Mouse (Mus musculus) neural tube, embryonic 13.5 days (tissue): Measurements from ENCODE around the gene Gm45785. TPM values are rescaled to one million over a fixed set of nuclear protein-coding genes. Genes with fewer than 3 reads are reported as not detected.

Experiments used
- ATAC-seq: fragments of 200-750 bp; cut with Nextera tagmentation; 2 replicates; pipeline ENCODE4 v1.8.0; 2017; ENCODE audit warnings: low read depth, mild to moderate bottlenecking, moderate TSS enrichment, moderate library complexity
- H3K27ac ChIP-seq: fragments of 300-500 bp; sonication (generic); replicated peaks from 2 replicates; pipeline ENCODE4 v1.5.1; 2015; ENCODE audit warnings: moderate library complexity, mild to moderate bottlenecking, inconsistent platforms
- H3K27me3 ChIP-seq: fragments of 300-500 bp; sonication (generic); 2 replicates; pipeline ENCODE4 v1.6.1; 2015; ENCODE audit warnings: mild to moderate bottlenecking, inconsistent platforms
- H3K36me3 ChIP-seq: fragments of 300-500 bp; sonication (generic); 2 replicates; pipeline ENCODE4 v1.6.1; 2015; ENCODE audit warnings: mild to moderate bottlenecking, inconsistent platforms
- H3K4me1 ChIP-seq: fragments of 300-500 bp; sonication (generic); replicated peaks from 2 replicates; pipeline ENCODE4 v1.6.1; 2015; ENCODE audit warnings: inconsistent platforms
- H3K4me2 ChIP-seq: fragments of 300-500 bp; sonication (generic); 2 replicates; pipeline ENCODE4 v1.6.1; 2015; ENCODE audit warnings: inconsistent platforms, mild to moderate bottlenecking, moderate library complexity
- H3K4me3 ChIP-seq: fragments of 300-500 bp; sonication (generic); 2 replicates; pipeline ENCODE4 v1.5.1; 2015; ENCODE audit warnings: mild to moderate bottlenecking, inconsistent platforms
- H3K9ac ChIP-seq: fragments of 300-500 bp; sonication (generic); 2 replicates; pipeline ENCODE4 v1.6.1; 2015; ENCODE audit warnings: moderate library complexity, mild to moderate bottlenecking, inconsistent platforms
- H3K9me3 ChIP-seq: fragments of 300-500 bp; sonication (generic); 2 replicates; pipeline ENCODE4 v1.6.1; 2016; ENCODE audit warnings: inconsistent platforms
- whole genome bisulfite sequencing: fragments of 180-500 bp; shearing (Covaris S2); methylation state at CpG from one replicate; pipeline ENCODE4 v1.1.7; 2015; 5-methylcytosine and 5-hydroxymethylcytosine counted together
- polyA plus RNA-seq: library from polyadenylated mRNA; unstranded; fragments of >200 nt; fragmentation: Nextera tagmentation; extraction: Ambion mirVana; gene quantifications from 2 replicates; pipeline ENCODE4 v1.2.1, GENCODE M21; 2015

Gene Gm45785
- polyA plus RNA-seq, 1 experiment from 2014 or later = not detected

GRCm38 (mm10) chr7:140840750-140841735 is 15.1 kb downstream of the Gm45785 start:
- ATAC-seq = no peak
- no peak overlapping the region for H3K9ac ChIP-seq
- no peaks in the 10 kb centered on the region for H3K9me3 ChIP-seq
- no peak overlapping the region for H3K4me3 ChIP-seq
- no peaks in the 10 kb centered on the region for H3K36me3 ChIP-seq
- peaks cover 36% of the 10 kb centered on the region for H3K27me3 ChIP-seq
- H3K4me1 ChIP-seq = no peaks in the 10 kb centered on the region
- no peak overlapping the region for H3K4me2 ChIP-seq
- WGBS = 38% methylated on average over 19 of the region's 19 CpGs
- H3K27ac ChIP-seq = no peak overlapping the region

DNA sequence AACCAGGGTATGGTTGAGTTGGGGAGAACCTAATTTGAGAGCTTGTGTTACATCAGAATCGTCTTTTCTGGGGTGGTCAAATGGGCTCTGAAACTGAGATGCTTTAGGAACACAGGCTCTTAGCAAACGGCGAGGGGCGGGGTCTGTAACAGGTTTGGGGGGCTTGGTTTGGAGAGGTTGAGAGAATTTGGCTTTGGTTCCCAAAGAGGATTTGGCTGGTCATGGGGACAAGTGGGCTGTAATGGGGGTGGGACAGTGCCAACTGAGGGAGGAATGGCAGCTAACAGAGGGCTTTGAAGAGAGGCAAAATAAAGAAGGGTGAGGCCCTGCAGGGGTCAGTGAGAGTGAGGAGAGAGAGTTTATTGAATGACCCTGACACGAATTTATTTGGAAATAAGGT is 16.6 kb downstream of the Gm45785 start:
- WGBS = 69% methylated on average over 5 of the region's 5 CpGs
- no peak overlapping the region for H3K4me2 ChIP-seq
- H3K4me3 ChIP-seq = no peak overlapping the region
- no peaks in the 10 kb centered on the region for H3K4me1 ChIP-seq
- ATAC-seq = no peak
- no peaks in the 10 kb centered on the region for H3K36me3 ChIP-seq
- no peak overlapping the region for H3K27ac ChIP-seq
- H3K9ac ChIP-seq = no peak overlapping the region
- peaks cover 36% of the 10 kb centered on the region for H3K27me3 ChIP-seq
- no peaks in the 10 kb centered on the region for H3K9me3 ChIP-seq

DNA sequence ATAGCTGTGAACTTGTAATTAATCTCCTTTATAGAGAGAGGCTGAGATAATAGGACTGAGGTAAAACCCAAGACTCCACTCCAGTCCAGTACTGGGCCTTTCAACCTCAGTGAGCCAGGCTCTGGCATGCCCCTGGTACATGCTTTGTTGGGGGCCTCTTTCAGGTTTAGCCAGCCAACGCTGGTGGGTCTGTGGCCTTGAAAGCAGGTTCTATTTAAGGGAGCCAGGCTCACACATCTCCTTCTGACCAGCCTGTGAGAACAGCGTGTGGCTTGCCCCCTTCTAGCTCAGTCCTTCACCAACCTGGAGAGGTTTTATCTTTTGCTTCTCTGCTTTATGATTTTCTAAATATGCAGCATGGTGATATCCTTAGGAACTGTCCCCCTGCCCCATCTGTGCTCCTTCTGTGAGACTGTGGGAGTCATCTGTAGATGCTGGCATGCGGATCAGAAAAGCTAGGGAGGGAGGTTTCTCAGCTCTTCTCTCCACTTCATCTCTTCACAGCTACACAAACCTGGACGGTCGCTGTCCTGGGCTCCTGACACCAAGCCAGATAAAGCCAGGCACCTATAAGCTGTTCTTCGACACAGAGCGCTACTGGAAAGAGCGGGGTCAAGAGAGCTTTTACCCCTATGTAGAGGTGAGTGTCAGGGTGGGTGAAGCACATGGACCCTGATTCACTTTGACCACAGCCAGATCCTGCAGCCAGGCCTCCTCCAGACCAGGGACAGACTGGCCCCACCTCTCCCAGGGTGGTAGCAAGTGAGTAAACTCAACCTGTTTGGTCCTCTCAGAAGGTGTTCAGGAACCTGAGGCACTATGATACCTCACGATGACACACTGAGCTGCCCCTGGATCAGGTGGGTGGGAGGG is 19.7 kb downstream of the Gm45785 start:
- no peak overlapping the region for H3K4me2 ChIP-seq
- no peak for ATAC-seq
- 89% methylated on average over 9 of the region's 9 CpGs for WGBS
- H3K4me1 ChIP-seq = no peaks in the 10 kb centered on the region
- no peak overlapping the region for H3K9ac ChIP-seq
- H3K27me3 ChIP-seq = peaks cover 18% of the 10 kb centered on the region
- no peaks in the 10 kb centered on the region for H3K36me3 ChIP-seq
- H3K4me3 ChIP-seq = no peak overlapping the region
- H3K27ac ChIP-seq = no peak overlapping the region
- no peaks in the 10 kb centered on the region for H3K9me3 ChIP-seq

DNA sequence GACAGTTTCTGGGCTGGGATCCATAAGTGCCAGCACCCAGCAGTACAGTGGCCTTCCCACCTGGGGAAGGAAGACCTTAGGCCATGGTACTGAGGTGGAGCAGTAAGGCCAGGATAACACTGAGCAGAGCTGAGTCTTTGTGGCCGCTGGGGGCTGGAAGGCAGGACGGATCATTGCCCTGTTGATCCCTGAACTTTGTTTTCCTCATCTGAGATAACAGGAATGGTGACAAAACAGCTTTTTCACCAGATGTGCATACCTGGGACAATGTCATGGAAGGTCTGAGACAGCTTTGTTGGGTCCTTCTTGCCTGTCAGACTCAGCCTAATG is 20.4 kb downstream of the Gm45785 start:
- H3K9ac ChIP-seq = no peak overlapping the region
- WGBS = 92% methylated on average over 2 of the region's 2 CpGs
- no peaks in the 10 kb centered on the region for H3K9me3 ChIP-seq
- no peak for ATAC-seq
- H3K4me3 ChIP-seq = no peak overlapping the region
- H3K27me3 ChIP-seq = peaks cover 12% of the 10 kb centered on the region
- no peaks in the 10 kb centered on the region for H3K4me1 ChIP-seq
- H3K27ac ChIP-seq = no peak overlapping the region
- no peaks in the 10 kb centered on the region for H3K36me3 ChIP-seq
- no peak overlapping the region for H3K4me2 ChIP-seq

DNA sequence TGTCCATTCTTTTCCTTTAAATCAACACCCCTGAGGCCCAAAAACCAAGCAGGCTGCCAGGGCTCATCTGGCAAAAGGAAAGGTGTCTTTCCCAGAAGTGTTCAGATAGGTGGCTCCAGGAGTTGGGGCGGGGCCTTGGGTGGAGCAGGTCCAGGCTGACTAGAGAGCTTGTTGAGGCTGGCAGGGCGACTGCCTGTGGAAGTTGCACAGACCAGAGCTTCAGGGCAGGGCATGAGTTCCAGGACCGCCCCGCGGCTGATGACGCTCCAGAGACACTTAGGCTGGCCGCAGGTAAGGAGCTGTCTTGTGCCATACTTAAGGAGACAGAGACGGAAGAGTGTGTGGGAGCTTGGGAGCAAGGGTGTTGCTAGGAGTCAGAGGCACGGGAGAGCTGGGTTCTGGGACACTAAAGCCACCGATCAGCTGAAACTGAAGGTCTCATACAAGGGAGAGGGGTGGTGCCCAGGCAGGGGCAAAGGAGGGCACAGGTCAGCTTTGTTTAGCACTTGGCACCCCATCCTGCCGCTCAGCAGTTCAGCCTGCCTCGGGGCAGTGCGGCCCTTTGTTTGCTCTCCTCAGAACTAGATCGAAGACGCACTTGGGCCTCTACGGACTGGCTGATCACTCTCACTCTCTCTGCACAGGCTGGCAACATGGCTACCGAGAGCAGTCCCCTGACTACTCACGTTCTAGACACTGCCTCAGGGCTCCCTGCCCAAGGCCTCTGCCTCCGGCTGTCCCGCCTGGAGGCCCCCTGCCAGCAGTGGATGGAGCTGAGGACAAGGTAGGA is 21.0 kb downstream of the Gm45785 start, which contains the start of gene Urah:
Gene Urah, plus strand, starts transcription at position 51 of the 790 bp plus-strand sequence.
- no peaks in the 10 kb centered on the region for H3K4me1 ChIP-seq
- no peaks in the 10 kb centered on the region for H3K36me3 ChIP-seq
- no peak for ATAC-seq
- no peak within 1 kb of the TSS for H3K4me2 ChIP-seq
- WGBS = 49% methylated on average over 20 of the region's 20 CpGs
- H3K4me3 ChIP-seq = no peak within 1 kb of the TSS
- H3K9me3 ChIP-seq = no peaks in the 10 kb centered on the region
- H3K9ac ChIP-seq = no peak within 1 kb of the TSS
- H3K27me3 ChIP-seq = 0 out of 2 replicates have a peak, but pooled peaks cover 7% of the 10 kb centered on the region
- H3K27ac ChIP-seq = no peak within 1 kb of the TSS

DNA sequence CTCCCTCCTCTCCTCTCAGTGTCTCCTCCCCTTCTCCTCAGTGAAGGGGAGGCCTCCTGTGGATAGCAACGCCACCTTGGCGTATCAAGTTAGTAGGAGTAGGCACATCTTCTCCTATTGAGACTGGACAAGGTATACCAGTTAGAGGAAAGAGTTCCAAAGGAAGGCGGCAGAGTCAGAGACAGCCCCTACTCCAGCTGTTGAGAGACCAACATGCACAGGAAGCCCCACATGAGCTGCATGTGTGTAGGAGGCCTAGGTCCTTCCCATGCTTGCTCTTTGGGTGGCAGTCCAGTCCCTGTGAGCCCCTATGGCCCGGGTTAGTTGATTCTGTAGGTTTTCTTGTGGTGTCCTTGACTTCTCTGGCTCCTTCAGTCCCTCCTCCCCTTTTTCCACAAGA is 22.8 kb downstream of the Gm45785 start:
- Histone ChIP-seq H3K4me3 (no peak overlapping the region), H3K9me3 (no peaks in the 10 kb centered on the region), H3K4me2 (no peak overlapping the region), H3K4me1 (no peaks in the 10 kb centered on the region), H3K36me3 (no peaks in the 10 kb centered on the region), H3K27ac (no peak overlapping the region), H3K27me3 (no peaks in the 10 kb centered on the region), H3K9ac (no peak overlapping the region)
- 85% methylated on average over 4 of the region's 4 CpGs for WGBS
- ATAC-seq = no peak

DNA sequence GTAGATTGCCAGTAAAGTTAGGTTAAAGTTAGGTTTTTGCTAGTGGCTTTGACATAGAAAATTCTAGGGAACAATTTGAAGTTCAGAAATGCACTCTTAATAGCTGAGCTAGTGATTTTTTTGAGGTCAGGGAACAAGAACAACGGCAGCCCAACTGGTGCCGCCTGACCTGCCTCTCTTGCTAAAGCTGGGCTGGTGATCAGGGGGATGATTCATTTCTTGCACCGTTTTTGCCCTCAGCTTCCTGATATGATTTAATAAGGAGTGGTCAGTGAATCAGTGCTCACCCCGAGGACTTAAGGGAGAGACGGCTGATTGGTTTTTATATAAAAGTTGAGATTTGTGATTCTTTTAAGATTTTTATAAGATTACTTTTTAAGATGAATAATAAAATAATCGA is 24.7 kb downstream of the Gm45785 start:
- Histone ChIP-seq H3K36me3 (no peaks in the 10 kb centered on the region), H3K4me1 (no peaks in the 10 kb centered on the region), H3K27ac (no peak overlapping the region), H3K9me3 (no peaks in the 10 kb centered on the region), H3K27me3 (no peaks in the 10 kb centered on the region), H3K9ac (no peak overlapping the region), H3K4me3 (no peak overlapping the region), H3K4me2 (no peak overlapping the region)
- 73% methylated on average over 6 of the region's 6 CpGs for WGBS
- ATAC-seq = no peak

GRCm38 (mm10) chr7:140828171-140828881 is 27.8 kb downstream of the Gm45785 start:
- Histone ChIP-seq H3K27me3 (no peaks in the 10 kb centered on the region), H3K4me1 (no peaks in the 10 kb centered on the region), H3K4me2 (no peak overlapping the region), H3K27ac (no peak overlapping the region), H3K9ac (no peak overlapping the region), H3K4me3 (no peak overlapping the region), H3K9me3 (no peaks in the 10 kb centered on the region), H3K36me3 (no peaks in the 10 kb centered on the region)
- ATAC-seq = peak; percentile 32; the same call in 1 of the 2 replicates
- 49% methylated on average over 8 of the region's 8 CpGs for WGBS

GRCm38 (mm10) chr7:140822731-140823130 is 33.4 kb downstream of the Gm45785 start:
- Histone ChIP-seq H3K4me3 (no peak overlapping the region), H3K4me1 (peaks cover 18% of the 10 kb centered on the region), H3K36me3 (peaks cover 5% of the 10 kb centered on the region), H3K9ac (no peak overlapping the region), H3K27ac (no peak overlapping the region), H3K27me3 (0 out of 2 replicates have a peak, but pooled peaks cover 4% of the 10 kb centered on the region), H3K9me3 (no peaks in the 10 kb centered on the region), H3K4me2 (no peak overlapping the region)
- WGBS = 87% methylated on average over 4 of the region's 4 CpGs
- no peak for ATAC-seq

DNA sequence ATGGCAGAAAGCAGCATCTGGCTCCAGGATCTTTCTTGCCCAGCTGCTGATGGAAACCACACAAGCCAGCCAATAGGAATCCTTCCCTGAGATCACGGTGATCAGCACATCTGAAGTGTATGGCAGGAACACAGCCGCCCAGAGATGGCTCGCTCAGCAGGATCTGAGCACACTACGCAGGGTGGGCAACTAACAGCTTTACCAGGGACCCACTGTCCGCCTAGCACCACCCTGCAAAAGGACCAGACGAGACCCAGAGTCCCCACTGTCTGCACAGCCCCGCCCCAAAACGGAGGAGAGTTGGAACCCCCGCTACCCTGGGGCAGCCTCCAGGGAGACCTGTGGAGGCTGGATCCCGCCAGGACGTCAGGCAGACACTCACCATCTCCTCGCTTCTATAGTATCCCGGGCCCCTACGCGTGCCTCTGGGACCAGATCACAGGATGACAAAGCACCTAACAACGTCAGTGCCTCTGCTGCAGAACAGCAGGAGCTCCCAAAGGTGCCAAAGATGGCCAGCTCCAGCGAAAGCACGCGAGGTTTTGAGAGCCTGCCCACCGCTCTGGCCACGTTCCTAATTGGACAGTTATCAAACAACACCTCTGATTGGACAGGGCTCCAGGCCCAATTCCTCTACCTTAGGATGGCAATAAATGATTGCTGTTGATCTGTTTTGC is 34.3 kb downstream of the Gm45785 start, which contains the start of gene Zfp941:
Gene Zfp941, minus strand, starts transcription at position 526 of the 677 bp plus-strand sequence.
- peak within 1 kb of the TSS; percentile 64 for H3K4me3 ChIP-seq
- peak within 1 kb of the TSS; percentile 90 for H3K27ac ChIP-seq
- H3K4me2 ChIP-seq = peak within 1 kb of the TSS; percentile 66
- 0 out of 2 replicates have a peak, but pooled peaks cover 4% of the 10 kb centered on the region for H3K27me3 ChIP-seq
- peak; percentile 93 for ATAC-seq
- WGBS = 2% methylated on average over 21 of the region's 21 CpGs
- peak within 1 kb of the TSS; percentile 78 for H3K9ac ChIP-seq
- H3K4me1 ChIP-seq = peaks cover 18% of the 10 kb centered on the region
- no peaks in the 10 kb centered on the region for H3K9me3 ChIP-seq
- H3K36me3 ChIP-seq = peaks cover 11% of the 10 kb centered on the region
